Mouse (Mus musculus): ENCODE data around the gene Atp9a.
A peak's percentile ranks its signal among the peaks of the same experiment; 100 is the strongest.

The Atp9a gene

DNA sequence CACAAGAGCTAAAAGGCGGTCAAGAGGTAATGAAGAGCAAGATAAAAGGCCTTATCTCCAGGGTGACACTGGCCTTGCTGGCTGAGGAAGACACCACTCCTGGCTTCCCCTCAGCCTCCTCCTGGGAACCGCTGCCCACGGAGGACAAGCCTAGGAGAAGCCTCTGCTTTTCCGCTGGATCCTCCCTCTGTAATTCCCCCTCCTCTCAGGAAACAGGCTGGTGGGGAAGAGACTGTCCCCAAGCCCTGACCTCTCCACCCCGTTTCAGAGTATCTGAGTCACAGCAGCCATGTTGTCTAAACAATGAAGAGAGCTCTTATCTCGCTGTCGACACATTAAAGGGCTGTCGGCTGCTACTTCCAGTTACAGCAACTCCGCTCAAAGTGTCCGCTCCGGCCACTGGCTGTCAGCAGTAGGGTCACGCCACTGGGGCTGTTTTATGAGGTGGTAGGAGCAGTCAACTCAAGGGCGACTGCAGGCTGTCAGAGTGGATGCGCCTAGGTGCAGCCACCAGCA is 108.8 kb downstream of the Atp9a start:
- no peak for DNase-seq

DNA sequence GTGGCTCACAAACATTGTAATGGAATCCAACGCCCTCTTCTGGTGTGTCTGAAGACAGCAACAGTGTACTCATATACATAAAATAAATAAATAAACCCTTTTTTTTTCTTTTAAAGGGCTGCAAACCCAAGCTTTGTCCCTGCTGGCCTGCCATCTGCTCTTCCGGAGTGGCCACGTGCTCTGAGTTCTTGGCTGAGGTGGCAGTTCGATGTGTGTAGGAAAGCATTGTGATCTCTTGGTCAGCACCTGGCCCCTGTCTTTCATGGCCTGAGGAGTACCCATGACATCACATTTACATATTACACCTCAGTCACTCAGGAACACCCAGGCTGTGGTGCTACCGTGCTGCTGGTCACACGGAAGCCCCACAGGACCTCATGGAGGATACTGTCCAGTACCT is 109.7 kb downstream of the Atp9a start:
- no peak for DNase-seq

DNA sequence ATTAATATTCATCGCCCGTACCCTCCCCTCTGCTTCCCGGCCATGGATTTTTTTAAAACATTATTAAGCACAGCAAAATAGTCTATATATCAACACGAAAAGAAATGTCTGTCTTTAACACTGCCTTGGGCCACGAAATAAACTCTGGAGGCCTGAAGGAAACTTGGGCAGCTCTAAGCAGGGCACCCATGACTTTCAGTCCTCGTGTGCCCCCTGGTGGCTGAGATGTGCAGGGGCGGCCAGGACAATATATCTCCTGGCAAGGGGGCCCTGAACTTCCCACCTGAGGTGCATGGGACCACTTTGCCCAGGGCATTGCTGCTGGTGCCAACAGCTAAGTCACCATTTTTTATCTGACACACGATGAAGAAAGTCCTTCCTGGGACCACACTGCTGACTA is 113.4 kb downstream of the Atp9a start:
- peak; percentile 51 for DNase-seq

DNA sequence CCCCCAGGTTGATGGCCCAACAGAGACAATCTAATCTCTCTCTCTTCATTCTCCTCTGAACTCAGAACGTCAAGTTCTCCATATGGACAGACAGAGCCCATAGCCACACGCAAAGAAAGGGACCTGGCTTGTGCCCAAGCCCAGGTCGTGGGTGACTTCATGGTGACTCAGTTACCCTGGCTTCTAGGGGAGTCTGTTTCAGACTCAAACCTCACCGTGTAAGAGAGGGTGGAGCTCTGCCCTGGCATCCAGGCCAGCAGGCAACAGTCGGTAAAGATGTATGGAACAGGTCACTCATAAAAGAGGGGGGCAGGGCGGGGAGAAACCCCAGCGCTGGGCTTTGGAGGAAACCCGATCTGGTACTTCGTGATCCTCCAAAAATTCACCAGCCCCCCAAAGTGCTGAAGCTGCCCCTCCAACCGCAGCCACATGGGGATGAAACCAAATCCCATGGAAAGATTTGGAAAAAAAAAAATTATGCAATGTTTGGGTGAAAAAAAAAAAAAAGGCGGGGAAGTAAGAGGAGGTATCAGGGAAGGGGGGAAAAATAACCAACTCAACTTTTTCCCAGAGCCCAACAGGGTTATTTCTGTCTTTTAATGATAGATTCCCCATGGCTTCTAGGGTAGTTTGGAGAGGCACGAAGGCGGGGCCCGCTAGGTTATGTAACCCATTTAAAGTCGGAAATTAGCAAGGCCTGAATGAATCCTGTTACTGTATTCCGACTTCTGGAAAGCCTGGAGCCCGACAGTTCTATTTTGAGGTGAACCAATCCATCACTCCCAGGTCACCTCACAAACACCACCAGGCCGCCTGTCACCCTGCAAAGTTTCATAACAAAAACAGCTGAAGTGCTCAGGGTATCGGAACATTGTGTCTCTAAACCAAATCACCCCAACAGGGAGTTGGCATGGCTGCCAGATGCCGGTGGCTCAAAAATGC is 114.1 kb downstream of the Atp9a start:
- peak; percentile 14 for DNase-seq

DNA sequence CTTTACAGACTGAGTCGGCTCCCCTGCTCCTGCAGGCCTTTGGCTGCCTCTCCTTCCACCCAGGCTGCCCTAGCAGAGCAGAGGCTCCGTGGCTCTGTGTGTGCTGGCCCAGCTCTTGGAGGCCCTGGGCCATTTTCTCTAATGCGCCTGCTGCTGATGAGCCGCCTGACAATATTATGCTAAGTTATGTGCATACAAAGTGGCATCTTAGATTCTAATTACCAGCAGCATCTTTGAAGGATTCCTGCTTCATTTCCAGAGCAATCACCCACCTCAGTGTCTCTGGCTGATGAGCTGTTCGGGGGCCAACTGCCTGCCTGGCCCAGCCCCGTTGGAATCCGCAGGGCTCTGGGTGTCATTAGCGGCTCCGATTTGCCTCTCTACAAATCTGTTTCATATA is 115.8 kb downstream of the Atp9a start:
- no peak for DNase-seq

DNA sequence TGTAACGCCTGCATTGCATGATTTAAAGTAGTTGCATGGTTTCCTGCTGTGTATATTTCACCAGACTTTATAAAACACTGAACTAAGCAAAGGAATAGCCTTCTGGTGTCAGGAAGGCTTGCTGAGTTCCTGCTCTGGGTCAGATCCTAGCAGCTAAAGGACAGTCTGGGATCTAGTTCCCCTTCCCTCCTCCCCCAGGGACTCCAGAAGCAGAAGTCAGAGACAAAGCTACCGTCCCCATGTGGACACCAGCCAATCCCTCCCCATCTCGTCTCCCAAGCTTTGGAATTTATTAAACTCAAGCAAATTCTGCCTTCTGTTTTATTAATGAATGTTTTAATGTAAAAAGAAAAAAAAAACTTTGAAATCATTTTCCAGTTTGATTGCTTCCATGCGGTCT is 117.1 kb downstream of the Atp9a start:
- no peak for DNase-seq

DNA sequence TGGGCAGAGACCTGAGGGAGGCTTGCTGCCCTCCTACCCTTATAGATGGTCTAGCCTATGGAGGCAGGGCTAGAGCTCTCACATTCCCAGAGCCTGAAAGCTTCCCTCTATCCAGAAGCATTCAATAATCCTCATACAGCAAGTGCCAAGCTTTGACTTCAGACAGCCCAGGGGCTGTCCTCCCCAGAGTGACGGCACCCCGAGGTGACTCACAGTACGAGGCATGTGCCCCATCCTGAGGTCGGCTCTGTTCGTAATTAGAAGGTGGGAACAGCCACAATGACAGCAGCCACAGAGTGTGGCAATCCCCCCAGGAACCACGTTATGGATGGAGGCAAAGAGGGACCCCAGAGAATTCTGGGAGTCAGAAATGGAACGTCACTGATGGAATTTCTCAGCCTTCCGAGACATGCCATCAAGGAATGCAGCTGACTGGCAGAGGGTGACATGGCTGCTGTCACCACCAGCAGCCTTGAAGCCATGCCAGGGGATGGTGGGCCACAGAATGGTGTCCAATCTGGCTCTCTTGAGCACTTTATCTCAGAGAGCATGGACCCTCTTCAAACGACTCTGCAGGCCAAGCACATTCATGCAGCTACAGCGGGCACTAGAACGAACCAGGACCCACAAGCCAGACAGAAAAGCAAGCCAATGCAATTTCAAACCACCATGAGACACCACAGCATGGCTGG is 121.0 kb downstream of the Atp9a start:
- DNase-seq: no peak

DNA sequence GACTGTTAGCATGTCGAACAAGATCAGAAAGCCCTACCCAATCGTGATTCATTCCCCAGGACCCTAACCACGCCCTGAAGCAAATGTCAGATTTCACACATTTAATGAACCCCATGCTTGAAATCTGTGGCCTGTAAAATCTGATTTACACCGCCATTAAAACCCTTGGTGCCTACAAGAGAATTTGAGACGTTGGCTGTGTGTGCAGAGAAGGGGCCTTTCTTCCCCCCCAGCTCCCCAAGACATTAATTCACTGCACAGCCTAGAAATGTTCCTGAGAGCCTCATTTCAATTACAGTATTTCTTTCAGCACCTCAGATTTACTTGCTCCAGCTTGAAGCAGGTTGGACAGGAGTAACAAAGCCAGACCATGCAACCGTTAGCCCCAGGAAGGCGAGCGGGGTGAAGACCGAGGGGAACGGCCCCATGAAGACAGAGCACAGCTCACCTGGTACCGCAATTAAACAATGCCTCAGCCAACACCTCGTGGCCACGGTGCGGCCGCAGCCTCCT is 123.9 kb downstream of the Atp9a start:
- no peak for DNase-seq

DNA sequence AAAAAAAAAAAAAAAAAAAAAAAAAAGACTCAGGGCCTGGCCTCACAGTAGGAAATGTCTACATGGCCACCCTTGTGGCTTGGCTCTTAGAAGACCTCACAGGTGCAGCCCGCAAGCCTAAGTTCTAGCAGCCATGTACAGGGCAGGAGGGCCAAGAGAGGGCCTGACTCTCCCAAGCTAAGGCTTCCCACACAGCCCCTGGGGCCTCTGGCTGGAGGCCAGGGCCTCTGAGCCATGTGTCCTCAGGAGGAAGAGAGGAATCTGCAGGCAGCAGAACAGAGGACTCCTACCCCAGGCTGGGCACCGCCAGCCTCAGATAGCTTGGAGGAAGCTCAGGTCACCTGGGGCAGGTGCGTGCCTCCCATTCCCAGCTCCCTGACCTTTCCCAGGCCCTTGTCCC is 127.0 kb downstream of the Atp9a start:
- no peak for DNase-seq

DNA sequence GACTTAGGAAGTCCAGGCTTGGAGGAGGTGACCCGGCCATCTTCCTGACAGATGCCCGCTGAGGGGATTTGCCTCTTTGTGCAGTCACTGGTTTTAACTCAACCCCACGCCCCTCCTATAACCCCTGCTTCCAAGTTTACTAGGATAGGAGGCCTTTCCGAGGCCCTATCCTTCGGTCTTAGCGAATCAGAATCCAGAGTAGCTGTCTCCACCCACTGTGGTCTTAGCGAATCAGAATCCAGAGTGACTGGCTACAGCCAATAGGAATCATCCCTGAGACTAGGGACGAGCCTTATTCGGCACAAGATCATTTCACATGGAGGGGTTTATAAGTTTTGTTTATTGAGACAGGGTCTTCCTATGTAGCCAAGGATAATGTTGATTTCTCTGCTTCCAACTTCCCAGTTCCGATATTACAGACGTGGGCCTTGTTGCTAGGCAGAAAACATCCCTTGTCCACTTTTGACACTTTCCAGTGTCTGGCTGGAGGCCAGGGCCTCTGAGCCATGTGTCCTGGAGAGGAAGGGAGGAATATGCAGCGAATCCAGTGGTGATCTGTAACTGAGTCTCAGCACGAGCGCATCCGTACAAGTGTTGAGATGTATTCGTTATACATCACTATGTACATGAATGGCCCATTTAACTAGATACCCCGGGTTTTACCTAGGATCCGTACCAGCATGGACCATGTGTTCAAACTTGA is 127.9 kb downstream of the Atp9a start:
- DNase-seq: no peak

DNA sequence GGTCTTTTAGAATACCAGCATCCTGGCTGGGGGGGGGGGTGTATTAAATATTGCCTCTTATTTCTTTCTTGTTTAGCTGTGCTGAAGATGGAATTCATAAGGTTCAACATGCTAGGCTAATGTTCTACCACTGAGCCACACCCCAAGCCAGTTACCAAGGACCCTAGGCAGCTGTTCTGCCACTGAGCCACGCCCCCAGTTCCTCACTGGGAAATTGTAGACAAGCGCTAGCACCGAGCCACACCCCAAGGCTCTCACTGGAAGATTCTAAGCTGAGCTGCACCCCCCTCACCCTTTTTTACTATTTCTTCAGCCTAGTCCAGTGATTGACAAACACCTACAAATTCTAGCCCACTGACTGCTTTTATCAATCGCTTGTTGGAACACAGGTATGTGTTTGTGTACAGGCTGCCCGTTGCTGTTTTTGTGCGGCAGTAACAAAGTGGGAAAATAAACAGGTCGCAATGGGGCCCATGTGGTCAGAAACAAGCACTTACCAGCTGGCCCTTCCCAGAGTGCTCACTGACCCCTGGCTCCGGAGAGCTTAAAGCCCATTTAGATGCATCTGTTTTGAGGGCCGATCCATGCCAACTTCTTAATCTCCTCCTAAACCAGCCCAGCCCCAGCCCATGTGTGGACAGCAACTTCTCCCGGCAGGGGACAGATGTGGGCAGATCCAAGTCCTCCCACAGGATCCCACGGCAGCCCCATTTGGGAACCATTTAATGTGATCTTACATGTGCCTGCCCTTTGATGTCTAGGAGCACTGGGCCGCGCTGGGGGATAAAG is 128.9 kb downstream of the Atp9a start:
- no peak for DNase-seq

DNA sequence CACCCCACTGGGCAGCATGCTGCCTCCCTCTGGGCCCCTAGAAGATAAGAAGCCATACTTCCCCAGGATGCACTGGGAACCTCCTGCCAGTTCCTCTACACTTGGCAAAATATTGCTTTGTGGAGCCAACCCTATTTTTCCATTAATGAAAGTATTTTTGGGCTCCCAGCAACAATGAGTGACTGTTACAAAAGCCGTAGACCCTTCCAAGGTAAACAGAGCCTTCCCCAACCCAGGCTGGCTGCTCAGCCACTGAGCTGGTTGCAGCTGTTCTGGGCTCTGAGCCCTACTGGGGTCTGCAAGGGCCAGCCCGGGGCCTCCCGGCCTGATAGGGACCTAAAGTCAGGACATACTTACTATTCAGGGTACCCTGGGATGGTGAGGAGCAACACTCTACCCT is 131.3 kb downstream of the Atp9a start:
- DNase-seq: no peak

DNA sequence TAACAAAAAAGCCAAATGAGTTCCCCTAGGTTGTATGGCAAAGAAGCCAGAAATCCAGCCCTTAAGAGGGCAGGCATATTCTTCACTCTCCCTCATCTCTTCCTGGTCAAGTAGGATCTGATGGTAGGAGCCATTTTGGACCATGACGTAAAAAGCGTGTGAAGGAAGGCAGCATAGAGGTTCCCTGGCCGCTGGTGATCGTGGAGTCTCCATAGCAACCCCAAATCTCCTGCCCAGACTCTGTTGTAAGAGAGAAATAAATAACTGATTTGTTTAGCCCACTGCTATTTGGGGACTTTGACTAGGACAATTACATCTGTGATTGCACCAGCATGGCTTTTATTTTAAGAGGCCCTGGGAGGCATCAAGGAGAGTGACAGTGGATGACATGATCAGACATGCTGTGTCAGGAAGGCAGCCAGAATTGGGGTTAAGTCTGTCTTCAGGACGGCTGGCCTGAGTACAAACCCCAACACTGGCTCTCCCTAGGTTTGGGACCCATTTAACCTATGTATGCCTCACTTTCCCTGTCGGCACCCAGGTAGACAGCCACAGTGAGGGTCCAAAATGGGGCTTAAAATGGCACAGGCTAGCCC is 132.5 kb downstream of the Atp9a start:
- no peak for DNase-seq

DNA sequence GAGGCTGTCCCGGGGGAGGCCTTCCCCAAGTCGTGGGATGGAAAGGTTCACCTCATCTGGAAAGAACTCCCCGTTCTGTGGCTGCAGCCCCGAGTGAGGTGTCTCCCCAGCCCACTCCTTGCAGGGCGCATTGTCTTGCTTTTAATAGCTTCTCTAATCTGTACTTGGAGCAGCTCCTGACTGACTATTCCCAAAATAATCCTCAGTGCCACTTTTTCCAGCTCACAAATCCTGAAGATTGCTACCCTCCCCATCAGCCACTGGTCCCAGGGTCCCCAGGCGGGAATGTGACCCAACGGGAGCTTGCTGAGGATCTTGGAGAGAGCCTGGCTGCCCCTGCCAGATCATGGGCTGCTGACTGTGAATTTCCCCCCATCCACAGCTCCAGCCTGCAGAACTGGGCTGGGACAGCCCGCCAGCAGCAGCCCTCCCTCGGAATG is 134.1 kb downstream of the Atp9a start:
- DNase-seq: no peak

DNA sequence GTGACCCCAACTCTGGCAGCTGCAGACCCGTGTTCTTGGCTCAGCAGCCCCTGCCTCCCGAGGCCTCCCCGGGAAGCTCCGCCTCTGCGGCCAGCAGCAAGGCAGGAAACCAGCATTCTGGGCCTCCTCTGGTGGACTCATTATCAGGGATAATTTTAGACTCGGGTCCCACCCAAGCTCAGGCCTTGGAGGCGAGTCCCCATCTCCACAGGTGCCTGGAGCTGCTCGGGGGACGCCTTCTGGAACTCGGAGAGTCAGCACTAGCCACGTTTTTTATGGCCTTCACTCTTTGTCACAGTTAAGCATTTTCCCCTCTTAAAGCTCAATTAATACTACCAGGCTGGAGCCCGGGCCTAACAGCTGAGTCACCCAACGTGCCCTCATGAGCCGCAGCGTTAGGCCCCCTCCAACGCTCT is 137.5 kb downstream of the Atp9a start:
- DNase-seq: no peak

DNA sequence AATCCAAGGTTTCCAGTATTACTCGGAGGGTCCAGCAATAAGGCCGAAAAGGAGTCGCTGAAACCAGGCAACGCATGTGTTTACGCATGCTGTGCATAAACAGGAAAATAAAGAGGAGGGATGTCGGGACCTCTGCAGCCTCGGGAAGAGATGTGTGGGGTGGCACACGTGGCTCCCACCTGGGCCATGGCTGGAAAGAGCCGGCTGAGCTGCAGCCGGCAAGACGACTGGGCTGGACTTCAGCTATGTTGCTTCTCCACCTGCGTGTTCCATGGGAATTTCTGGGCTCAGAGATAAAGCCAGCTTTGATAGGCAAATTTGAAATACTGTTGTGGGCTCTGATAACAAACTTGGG is 139.8 kb downstream of the Atp9a start:
- no peak for DNase-seq

DNA sequence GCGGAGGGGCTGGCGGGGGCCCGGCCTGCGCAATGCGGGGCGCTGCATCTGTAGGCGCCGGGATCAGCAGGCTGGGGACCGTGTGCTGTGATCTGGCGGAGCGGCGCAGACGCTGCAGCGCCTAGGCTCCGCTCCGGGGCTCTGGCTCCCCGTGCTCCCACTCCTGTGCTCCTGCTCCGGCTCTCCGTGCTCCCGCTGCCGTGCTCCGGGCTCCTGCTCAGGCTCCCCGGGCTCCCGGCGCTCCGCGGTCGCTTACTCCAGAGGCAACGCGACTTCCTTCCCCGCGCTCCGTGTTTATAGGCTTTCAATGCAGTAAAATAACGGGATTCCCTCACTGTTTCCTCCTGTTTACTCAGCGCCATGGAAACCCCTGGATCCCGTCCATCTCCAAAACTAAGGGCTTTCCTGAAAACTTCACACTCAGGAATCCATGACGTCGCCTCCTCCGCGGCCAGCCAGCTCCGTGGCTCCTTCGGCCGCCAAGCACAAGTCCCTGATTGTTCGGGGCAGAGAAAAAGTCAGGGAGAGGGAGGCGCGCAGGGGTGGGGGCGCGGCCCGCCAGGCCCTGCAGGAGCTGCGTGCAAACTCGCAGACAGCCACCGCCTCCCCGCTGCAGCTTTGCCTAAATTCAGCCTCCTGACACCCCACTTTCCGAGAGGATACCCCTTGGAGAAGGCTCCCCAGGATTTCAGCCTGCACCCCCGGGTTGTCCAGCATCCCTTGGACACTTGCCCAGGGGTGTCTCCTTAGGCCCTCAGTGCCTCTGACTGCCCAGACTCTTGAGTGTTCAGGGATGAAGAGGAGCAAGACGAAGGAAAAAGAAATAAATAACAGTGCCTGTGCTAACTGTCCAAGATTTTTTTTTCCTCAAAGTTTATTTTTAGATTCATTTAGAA is 140.5 kb downstream of the Atp9a start, which contains the start of gene Nfatc2:
Gene Nfatc2 (minus strand): TSS at position 167 of the 896 bp plus-strand sequence.
- DNase-seq: peak; percentile 66

DNA sequence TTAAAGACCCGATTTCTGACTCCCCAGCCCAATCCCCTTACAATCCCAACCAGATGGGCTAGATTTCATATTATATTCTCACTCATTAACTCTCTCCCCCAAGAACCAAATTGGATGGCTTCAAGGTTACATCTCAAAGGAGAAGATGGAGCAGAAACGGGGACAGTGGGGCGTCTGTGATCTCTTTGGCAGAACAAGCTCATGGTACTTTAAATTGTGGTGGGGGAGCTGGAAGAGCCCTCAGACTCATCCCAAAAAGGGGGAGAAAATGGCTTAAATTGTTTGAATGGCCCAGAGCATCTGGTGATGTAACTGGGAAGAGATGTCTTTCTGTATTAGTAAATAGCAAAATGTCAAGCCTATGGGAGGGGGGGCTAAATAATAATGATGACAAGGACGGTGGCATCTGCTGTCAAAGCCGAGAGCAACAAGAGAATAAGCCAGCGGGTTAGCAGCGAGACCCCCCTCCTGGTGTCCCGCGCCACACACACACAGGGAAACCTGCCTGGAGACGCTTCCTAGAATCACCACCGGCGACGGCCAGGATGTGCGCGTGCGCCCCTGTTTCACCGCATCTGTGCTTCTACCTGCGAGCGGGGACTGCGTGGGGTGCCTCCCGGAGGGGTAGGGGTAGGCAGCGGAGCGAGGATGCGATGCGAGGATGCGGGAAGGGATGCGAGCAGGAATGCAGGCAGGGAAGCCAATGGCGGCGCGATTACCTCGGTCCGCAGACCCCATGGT is 141.3 kb downstream of the Atp9a start:
- DNase-seq: no peak

DNA sequence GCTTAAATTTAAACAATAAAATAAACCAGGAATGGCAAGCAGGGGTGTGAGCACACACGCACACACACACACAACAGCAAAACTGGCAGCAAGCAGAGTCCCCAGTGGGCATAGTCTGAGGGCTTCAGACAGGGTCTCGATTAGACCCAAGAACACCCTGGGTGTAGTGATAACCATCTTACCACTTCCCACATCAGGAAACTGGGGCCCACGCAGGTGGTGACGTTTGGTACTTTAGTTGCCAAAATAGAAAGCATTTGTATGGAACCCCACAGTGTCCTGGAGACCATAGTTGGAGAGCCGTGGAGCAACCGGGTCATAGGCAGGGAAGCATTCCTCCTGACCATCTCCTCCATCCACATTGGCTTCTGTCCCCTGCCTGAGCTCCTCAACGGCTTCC is 146.5 kb downstream of the Atp9a start:
- DNase-seq: no peak

DNA sequence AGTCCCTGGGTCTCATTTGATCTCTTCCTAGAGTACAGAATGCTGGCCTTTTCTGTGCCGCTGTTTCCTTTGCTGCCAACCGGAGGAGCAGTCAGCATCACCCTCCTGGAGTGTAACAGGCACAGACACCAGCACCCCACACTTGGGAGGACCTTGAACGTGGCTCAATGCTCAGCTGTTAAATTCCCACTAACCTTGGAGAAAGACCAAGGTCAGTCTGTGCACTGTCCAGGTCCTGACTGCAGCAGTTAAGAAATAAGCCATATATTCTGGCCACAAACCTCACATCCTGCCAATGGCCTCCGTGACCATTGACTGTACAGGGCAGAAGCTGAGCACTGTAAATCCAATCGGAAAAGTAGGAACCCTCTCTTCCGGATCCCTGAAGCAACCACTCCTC is 148.5 kb downstream of the Atp9a start:
- no peak for DNase-seq
